Mouse (Mus musculus): Measurements from ENCODE around the gene Aldh5a1. TPM values are rescaled to one million over a fixed set of nuclear protein-coding genes. Genes with fewer than 3 reads are reported as not detected.

The Aldh5a1 gene
- total RNA-seq, 2 experiments from 2014 or later, result 3.4 to 3.7 TPM

DNA sequence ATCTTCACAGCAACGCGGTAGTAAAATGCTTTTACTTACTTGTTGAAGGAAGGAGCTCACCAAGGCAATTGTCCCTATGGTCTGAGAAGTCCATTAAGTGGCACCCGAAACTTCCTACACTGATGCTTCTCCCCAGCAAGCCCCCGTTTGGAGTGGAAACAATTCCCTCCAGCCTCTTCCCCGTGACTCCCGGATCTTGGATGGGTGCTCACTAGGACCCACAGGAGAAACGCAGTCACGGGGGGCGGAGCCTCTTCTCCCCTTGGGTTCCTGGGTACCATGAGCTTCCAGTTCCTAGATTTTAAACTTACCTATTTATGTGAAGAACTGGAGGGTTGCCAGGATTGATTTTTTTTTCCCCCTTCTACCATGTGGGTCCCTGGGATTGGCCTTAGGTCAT, 2.0 kb upstream of the Aldh5a1 start:
- no peak for DNase-seq
- intact Hi-C loops (cut with DNase I; ENCODE audit: low total_unique reads), result loop anchor here (5.0 kb wide), 1 partner anchor 53 kb away; no protein-coding TSS in a partner anchor

DNA sequence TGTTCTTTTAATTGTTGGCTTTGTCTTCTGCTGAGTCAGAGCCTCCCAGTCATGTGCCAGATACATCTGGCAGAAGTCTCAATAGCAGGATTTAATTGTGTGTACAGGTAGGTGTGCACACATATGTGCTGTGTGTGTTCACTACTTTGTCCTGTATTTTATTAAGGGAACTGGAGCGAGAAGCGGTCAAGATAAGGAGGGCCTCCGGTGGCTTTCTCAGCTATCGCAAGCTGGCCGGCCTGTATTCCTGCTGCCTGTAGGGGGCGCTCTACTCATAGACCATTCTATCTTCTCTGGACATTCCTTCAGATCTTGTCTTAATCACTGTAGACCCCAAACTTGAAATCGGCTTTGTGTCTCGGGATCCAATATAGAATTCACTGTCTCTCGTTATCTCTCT, 1.2 kb upstream of the Aldh5a1 start:
- intact Hi-C loops (cut with DNase I; ENCODE audit: low total_unique reads), result loop anchor here (5.0 kb wide), 1 partner anchor 54 kb away; no protein-coding TSS in a partner anchor
- DNase-seq, result peak; percentile 73

DNA sequence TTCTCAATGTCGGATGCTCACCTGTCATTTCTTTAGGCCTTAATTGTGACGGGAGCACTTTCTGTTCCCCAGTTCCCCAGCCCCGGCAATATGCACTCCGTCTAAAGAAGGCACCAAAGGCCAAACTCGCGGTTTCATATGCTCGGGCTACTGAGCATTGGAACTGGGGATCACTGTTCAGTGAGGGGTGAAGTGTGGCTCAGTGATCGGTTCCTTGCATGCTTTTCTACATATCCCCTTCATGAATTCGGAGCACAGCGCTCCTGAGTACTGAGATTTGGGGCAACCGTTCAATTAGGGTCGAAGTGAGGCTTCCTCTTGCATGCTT, 342 bp upstream of the Aldh5a1 start:
- intact Hi-C loops (cut with DNase I; ENCODE audit: low total_unique reads), result loop anchor here (5.0 kb wide), 1 partner anchor 54 kb away; no protein-coding TSS in a partner anchor
- DNase-seq, result no peak

DNA sequence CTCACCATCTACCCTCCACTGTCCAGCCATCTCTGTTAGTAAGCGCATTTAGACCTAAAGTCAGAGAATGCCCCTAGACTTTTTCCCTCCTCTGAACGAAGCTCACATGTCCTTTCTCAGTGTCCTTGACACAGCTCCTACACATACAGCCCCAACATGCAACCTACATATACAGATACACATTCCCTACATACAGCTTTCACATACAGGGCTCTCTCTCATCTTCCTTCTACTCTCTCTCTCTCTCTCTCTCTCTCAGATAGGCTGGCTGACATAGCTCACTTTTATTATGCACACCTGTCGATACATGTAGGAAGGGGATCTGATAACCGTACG, 721 bp downstream of the Aldh5a1 start:
- intact Hi-C loops (cut with DNase I; ENCODE audit: low total_unique reads), result loop anchor here (5.0 kb wide), 1 partner anchor 56 kb away; no protein-coding TSS in a partner anchor
- DNase-seq, result no peak

DNA sequence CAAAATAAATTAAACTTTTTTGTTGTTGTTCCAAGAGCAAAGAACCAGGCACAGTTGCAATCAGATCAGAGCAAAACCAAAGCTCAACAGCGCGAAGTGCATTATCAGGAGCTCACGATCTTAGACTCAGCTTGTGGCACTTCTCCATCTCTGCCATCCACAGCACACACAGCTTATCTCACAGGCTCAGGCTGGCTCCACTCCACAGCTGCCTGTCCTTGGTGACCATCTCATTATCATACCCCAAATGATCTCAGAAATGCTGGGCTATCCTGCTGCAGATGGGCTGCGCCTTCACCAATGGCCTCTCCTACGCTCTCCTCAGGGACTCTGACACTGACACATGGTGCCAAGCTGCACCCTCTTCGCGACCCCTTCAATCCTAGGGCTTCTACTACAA, 4.3 kb downstream of the Aldh5a1 start:
- no peak for DNase-seq
- intact Hi-C loops (cut with DNase I; ENCODE audit: low total_unique reads), result no loop called here

DNA sequence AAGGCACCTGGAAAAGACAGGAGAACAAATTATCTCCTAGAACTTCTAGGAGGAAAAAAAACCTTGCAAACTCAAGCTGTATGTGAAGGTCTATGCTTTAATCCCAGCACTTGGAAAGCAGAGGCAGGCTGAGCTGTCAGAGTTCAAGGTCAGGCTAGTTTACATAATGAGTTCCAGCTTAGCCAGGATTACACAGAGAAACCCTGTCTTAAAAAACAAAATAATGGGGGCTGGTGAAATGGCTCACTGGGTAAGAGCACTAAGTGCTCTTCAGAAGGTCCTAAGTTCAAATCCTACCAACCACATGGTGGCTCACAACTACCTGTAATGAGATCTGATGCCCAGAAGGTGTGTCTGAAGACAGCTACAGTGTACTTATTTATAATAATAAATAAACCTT, 6.9 kb downstream of the Aldh5a1 start:
- no peak for DNase-seq
- intact Hi-C loops (cut with DNase I; ENCODE audit: low total_unique reads), result no loop called here

DNA sequence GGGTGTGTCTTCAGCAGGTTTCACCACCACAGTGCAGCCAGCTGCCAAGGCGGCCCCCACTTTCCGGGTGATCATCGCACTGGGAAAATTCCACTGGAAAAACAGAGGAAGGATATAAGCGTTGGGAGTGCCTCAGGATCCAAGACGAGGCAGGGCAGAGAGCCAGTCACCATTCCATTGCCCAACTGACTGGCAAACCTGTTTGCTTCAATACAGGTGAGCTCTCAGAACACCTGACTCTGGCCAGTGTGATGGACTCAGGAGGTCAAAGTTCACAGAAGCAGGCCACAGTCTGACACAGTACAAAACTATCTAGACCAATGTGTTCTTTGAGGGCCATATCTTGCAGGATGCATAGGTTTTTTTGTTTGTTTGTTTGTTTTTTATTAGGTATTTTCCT, 13.5 kb downstream of the Aldh5a1 start:
- intact Hi-C loops (cut with DNase I; ENCODE audit: low total_unique reads), result no loop called here
- DNase-seq, result no peak

DNA sequence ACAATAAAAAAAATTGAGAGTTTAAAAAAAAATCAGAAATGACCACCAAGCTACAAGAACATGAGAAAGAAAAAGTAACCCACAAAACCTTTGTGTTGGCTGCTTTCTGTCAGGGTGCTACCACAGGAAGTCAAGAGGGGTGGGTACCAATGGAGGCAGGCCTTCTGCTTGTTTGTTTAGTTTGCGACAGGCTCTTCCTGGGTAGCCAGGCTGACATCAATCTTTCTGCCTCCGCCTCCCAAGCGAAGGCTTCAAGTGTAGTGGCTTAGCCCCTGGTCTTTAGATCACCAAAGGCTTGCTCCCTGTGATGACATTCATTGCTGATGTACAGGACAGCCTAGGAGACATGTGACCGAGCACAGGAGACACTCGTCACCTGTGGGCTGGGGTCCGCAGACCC, 16.2 kb downstream of the Aldh5a1 start:
- no peak for DNase-seq
- intact Hi-C loops (cut with DNase I; ENCODE audit: low total_unique reads), result no loop called here

DNA sequence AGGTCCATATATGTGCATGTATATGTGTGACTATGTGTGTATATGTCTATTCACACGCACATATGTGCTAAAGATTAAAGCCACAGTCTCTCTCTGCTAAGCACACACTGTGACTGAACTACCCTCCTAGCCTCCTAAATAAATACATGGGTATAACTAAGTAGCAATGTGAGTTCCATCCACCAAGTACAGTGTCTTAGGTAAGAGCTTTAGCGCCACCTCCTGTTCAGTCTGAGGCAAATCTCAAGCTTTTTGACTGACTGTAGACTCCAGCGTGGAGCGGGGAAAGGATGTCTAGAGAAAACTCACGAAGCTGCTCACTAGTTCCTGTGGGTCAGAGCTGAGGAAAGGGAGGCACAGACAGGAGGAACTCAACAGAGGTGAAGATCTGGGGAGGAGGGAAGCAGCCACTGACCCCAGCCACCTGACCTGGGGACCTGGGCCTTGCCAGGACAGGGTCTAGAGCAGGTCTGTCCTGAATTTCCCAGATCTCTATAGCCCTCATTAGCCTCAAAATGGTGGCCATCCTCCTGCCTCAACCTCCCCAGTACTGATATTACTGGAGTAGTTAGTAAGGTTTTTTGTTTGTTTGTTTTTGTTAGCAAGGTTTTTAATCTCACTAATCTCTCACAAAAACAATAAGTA, 17.0 kb downstream of the Aldh5a1 start:
- peak; percentile 17 for DNase-seq
- intact Hi-C loops (cut with DNase I; ENCODE audit: low total_unique reads), result no loop called here

DNA sequence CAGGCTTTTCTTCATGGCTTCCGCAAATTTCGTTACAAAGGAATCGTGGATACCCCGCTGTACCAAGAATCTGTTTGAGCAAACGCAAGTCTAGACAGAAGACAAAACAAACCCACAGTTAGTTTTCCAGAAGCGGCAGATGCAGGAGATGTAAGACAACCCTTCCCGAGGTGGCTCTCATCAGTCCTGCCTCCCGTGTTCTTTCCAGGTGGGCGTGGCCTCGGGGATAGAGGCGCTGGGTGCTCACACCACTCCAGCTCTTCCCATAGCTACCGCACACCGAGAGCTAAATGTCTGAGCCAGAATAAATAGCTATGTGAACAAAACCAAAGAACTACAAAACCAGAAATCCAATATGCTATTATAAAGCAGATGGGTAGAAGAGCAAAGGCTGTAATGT, 21.6 kb downstream of the Aldh5a1 start:
- no peak for DNase-seq
- intact Hi-C loops (cut with DNase I; ENCODE audit: low total_unique reads), result no loop called here

DNA sequence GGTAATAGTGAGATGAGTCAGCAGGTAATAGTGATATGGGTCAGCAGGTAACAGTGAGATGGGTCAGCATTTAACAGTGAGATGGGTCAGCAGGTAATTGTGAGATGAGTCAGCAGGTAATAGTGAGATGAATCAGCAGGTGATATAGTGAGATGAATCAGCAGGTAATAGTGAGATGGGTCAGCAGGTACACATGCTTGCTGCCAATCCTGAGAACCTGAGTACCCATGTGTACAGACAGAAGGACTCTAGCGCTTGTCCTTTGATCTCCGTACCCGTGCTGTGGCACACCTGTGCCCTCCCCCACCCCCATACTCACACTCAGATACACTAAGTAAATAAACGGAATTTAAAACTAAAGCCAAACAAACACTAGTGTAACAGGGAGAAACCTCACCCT, 22.5 kb downstream of the Aldh5a1 start:
- no peak for DNase-seq
- intact Hi-C loops (cut with DNase I; ENCODE audit: low total_unique reads), result no loop called here

DNA sequence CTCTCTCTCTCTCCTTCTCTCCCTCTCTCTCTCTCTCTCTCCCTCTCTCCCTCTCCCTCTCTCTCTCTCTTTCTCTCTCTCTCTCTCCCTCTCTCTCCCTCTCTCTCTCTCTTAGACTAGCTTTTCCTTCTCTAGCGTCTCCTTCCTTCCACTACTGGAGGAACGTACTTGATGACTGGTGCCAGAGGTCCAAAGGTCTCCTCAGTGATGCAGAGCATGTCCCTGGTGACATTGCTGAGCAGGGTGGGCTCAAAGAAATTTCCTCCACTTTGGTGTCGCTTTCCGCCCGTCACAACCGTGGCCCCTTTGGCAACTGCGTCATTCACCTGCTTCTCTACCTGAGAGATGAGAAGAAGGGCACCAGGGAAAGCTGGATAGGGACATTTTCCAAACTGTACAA, 23.9 kb downstream of the Aldh5a1 start:
- intact Hi-C loops (cut with DNase I; ENCODE audit: low total_unique reads), result no loop called here
- no peak for DNase-seq

DNA sequence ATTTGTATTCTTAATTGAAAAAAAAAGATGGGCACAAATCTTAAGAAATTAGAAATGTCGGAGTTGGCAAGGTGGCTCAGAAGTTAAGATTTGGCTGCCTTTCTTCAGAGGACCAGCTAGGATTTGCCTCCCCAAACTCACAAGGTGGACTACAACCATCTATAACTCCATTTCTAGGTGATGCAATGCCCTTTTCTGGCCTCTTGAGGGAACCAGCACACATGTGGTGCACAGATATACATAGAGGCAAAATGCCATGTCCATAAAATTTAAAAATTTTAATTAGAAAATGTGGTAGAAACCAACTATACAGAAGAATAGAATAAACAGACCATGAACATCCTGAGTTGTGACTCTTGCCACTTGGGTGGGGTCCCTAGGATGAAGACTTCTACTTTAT, 28.3 kb downstream of the Aldh5a1 start:
- intact Hi-C loops (cut with DNase I; ENCODE audit: low total_unique reads), result no loop called here
- no peak for DNase-seq

DNA sequence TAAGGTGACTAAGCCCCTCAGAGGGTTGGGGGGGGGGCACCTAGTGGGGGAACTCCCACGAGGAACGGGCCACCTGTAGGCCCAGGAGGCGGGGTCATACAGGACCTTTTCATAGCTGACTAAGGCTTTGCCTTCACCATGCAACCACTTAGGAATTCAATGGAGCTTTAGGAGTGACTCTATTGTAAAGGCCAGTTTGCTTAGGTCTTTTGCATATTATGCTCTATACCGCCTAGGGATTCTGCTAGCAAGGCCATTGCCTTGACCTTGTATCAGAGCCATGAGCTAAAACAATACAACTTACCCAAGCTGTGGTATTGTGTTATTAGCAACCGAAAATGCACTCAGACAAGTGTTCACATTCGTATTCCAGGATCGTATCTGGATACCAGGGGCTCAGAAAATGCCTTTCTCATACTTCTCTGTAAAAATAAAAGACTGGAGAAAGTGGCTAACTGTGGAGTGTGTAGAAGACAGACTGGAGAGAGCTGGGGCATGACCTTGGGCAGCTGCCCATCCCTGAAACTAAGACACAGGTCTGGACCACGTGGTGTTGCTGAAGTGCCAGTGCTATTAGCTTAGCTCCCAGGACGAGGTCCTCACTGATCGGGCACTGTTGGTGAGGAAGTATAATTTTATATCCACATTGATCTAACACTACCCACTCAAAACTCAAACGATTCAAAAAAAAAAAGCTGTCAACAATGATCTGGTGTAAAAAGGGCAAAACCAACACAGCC, 30.5 kb downstream of the Aldh5a1 start:
- no peak for DNase-seq
- intact Hi-C loops (cut with DNase I; ENCODE audit: low total_unique reads), result no loop called here

DNA sequence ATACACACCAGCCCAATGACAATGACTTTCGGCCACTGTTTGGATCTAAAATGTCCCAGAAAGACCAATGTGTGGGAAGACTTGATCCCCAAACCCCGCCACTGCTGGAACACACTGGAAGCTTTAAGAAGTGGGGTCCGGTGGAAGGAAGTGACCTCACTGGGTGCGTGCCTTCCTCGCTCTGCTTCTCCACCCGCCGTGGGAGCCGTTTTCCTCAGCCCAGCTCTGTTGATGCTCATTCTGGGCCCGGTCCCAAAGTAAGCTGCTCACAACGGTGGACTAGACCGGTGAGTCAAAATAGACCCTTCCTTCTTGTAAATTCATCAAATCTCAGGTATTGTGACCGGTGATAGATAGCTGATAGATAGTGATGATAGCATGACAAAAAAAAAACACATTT, 32.0 kb downstream of the Aldh5a1 start:
- no peak for DNase-seq
- intact Hi-C loops (cut with DNase I; ENCODE audit: low total_unique reads), result no loop called here

DNA sequence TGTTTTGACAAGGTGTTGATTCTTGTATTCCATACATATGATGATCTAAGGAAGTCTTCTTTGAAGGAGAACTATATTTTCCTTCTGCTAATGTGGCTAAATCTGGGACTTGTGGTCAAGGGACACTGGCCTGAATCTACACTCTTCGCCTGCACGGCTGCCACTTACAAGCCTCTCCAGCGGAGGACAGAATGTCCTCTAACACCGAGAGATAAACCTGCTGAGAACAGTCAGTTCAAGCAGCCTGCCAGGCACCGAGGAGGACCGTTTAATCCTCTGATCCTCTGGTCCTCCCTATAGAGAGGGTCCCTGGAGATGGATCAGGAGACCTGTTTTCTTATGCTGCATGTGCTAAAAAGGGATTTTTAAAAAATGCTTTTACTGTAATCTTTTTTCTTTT, 34.0 kb downstream of the Aldh5a1 start:
- DNase-seq, result no peak
- intact Hi-C loops (cut with DNase I; ENCODE audit: low total_unique reads), result no loop called here

DNA sequence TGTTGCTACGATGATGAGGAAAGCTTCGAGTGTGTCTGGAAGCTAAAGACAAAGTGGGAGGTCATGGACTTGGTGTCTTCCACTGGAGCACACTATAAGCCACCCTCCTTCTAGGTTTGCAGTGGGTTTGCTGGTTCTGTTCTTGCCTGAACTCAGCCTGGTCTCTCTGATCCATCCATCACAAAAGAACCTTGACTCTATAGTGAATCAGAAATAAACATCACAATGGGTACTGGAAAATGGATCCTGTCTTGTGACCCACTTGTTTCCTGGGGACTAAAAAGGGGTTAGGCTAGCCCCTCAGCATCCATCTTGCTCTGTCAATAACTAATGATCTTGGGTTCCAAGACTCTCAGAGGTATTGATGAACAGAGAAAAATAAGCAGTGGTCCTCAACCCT, 35.5 kb downstream of the Aldh5a1 start:
- no peak for DNase-seq
- intact Hi-C loops (cut with DNase I; ENCODE audit: low total_unique reads), result no loop called here

DNA sequence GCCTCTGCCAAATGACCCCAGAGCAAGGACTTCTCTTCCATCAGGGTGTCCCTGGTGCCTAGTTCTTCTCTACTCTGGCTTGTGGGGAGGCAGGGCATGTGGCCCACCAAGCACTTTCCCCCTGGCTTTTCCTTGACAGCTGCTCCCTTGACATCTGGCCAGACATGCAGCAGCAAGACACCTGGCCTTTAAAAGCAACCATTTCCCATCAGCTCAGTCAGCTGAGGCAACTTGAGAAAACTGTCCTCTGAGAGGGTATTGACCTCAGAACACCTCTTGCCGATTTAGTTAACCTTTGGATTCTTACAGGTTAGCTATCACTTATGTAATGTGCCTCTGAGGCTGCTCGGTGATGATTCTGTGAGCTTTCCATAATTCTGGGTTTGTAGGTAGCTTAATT, 43.6 kb downstream of the Aldh5a1 start:
- DNase-seq, result no peak
- intact Hi-C loops (cut with DNase I; ENCODE audit: low total_unique reads), result no loop called here

DNA sequence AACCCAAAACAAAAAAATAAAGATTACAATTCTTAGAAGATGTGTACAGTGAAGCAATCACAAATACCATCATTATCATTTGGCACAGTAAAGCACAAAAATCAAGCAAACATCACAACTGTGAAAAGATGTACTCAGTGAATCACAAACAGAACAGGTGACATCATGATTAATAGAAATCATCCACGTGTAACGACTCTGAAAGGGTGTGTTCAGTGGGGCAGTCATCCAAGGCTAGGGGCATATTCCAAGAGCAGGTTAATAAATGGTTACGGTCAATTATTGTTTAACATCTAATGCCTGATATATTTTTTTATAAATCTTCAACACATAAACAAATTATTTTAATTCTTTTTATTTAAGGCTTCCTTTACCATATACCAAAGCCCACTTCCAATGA, 44.9 kb downstream of the Aldh5a1 start:
- DNase-seq, result no peak
- intact Hi-C loops (cut with DNase I; ENCODE audit: low total_unique reads), result no loop called here

DNA sequence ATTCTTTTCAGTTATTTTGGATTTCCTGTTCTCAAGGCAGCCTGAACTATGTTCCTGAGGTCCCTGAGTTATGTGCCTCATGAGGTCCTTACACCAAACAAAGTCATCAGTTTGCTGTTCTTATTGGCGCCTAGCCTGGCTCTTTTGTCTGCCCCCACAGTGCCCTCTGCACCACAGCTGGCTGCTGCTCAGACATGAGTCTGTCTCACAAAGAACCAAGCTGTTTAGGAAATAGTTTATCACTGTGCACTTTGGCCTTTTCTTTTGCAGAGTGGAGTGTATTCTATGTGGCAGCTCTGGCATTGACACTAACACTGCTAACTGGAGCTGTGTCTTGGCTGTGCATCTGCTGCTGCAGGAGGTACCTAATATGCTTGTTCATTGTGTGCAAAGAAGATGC, 47.9 kb downstream of the Aldh5a1 start:
- DNase-seq, result no peak
- intact Hi-C loops (cut with DNase I; ENCODE audit: low total_unique reads), result no loop called here

DNA sequence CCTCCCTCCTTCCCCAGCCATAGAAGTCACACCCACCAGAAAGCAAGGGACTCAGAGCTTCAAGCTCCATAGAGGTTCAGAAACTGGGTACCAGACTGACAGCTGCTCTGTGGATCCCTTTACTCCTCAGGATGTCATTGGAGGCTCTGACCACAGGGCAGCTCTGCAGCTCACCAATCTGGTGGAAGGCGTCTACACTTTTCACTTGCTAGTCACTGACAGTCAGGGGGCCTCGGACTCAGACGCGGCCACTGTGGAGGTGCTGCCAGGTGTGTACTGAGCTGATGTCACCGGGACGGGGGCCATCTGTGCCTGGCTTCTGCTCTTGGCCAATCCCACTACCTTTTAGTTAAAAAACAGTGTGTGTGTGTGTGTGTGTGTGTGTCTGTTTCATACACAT, 55.0 kb downstream of the Aldh5a1 start:
- no peak for DNase-seq
- intact Hi-C loops (cut with DNase I; ENCODE audit: low total_unique reads), result no loop called here

DNA sequence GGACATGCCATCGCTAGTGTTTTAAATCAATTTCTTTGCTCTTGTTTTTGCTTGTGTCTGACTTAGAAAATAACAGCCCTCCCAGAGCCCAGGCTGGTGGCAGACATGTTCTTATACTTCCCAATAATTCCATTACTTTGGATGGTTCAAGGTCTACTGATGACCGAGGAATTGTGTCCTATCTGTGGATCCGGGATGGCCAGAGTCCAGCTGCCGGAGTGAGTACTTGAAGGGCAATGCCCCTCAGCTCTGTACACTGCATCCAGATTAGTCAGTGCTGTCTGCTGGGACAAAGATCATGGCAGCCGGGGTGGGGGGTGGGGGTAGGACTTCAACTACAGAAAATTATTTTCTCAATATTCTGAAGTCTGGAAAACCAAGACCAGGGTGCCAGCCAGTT, 56.8 kb downstream of the Aldh5a1 start:
- no peak for DNase-seq
- intact Hi-C loops (cut with DNase I; ENCODE audit: low total_unique reads), result no loop called here
